ENCODE assay signal across 8 mouse cellular contexts in genomic region chr4:114308518-114308917, GRCm38 (mm10).
DNase-seq lines count a peak whose midpoint lies in the region; ATAC-seq lines count a peak whose summit lies in the region.

No protein-coding gene starts in this region.

- WGBS in heart, embryonic 11.5 days (ENCODE audit: insufficient replicate concordance): 4% methylated on average over 1 of the region's 1 CpGs
- 15% methylated on average over 1 of the region's 1 CpGs for WGBS in intestine, embryonic 16.5 days

- no peak for ATAC-seq in heart, embryonic 11.5 days (replicated peaks; ENCODE audit: insufficient number of reproducible peaks, low FRiP score, low TSS enrichment)
- no peak for ATAC-seq in intestine, embryonic 16.5 days

- H3K4me3 ChIP-seq in heart, embryonic 11.5 days (ENCODE audit: low read depth, low read length): no peak overlapping the region
- H3K4me3 ChIP-seq in intestine, embryonic 16.5 days (ENCODE audit: low read length): no peak overlapping the region

- H3K27me3 ChIP-seq in heart, embryonic 11.5 days (ENCODE audit: control insufficient read depth, insufficient read depth, low read length): no peaks in the 10 kb centered on the region
- no peaks in the 10 kb centered on the region for H3K27me3 ChIP-seq in intestine, embryonic 16.5 days (replicated peaks; ENCODE audit: control insufficient read depth, insufficient read depth, low read length)

- H3K27ac ChIP-seq in heart, embryonic 11.5 days (ENCODE audit: low read depth, low read length): no peak overlapping the region
- H3K27ac ChIP-seq in intestine, embryonic 16.5 days (ENCODE audit: low read length): no peak overlapping the region

- H3K9me3 ChIP-seq in heart, embryonic 11.5 days (replicated peaks; ENCODE audit: control insufficient read depth, low read length): no peaks in the 10 kb centered on the region
- no peaks in the 10 kb centered on the region for H3K9me3 ChIP-seq in intestine, embryonic 16.5 days (ENCODE audit: control insufficient read depth, low read length)

- no peak overlapping the region for H3K4me2 ChIP-seq in heart, embryonic 11.5 days
- no peak overlapping the region for H3K4me2 ChIP-seq in intestine, embryonic 16.5 days (ENCODE audit: low read depth, low read length)

- no peaks in the 10 kb centered on the region for H3K4me1 ChIP-seq in heart, embryonic 11.5 days (ENCODE audit: control insufficient read depth, insufficient read depth, low read length)
- no peaks in the 10 kb centered on the region for H3K4me1 ChIP-seq in intestine, embryonic 16.5 days (ENCODE audit: control insufficient read depth, insufficient read depth, low read length)

- H3K36me3 ChIP-seq in heart, embryonic 11.5 days (ENCODE audit: control insufficient read depth, insufficient read depth, low read length): no peaks in the 10 kb centered on the region
- H3K36me3 ChIP-seq in intestine, embryonic 16.5 days (ENCODE audit: control insufficient read depth, insufficient read depth, low read length): no peaks in the 10 kb centered on the region

- H3K9ac ChIP-seq in heart, embryonic 11.5 days (ENCODE audit: low read depth, low read length): no peak overlapping the region
- no peak overlapping the region for H3K9ac ChIP-seq in intestine, embryonic 16.5 days (ENCODE audit: low read depth, low read length)

- peak; percentile 44 for DNase-seq in heart, postnatal 4 days
- peak; percentile 23 to 26 for DNase-seq in right cerebral cortex, adult 2 months (ENCODE audit: low spot score in 2 of 2)
- DNase-seq in right cerebral cortex, postnatal 25 days: no peak
- DNase-seq in brain, adult 2 months (ENCODE audit: low read depth, low spot score): peak; percentile 34
- DNase-seq in kidney, postnatal 4 days: peak; percentile 51 to 57
- DNase-seq in thymus, postnatal 0 days (ENCODE audit: low spot score): peak; percentile 10
